Mouse (Mus musculus): ENCODE data around the gene Adat3.

- TF ChIP-seq CTCF (conservative IDR thresholded peaks at IDR 0.05; ENCODE audit: low read length) = no peak
- no peak for TF ChIP-seq NANOG (IDR thresholded peaks at IDR 0.05; ENCODE audit: borderline replicate concordance, low read length)
- no peak for TF ChIP-seq POU5F1 (IDR thresholded peaks at IDR 0.05; ENCODE audit: borderline replicate concordance, low read length)
These were observed 25.0 kb downstream of the Adat3 start for GRCm38 (mm10) chr10:80627685-80628084.

All from E14TG2a.4 (cell line).